Mouse (Mus musculus) right cerebral cortex, adult 18-20 months (tissue): ENCODE measurements around the gene Sdc4.

Source experiments
- DNase-seq: peaks from one replicate; pipeline ENCODE4 v3.0.0; 2022; ENCODE audit warnings: mixed read lengths

Sdc4 gene

GRCm38 (mm10) chr2:164448921-164449320 is 5.2 kb upstream of the Sdc4 start:
- no peak for DNase-seq

GRCm38 (mm10) chr2:164448140-164448539 is 4.5 kb upstream of the Sdc4 start:
- no peak for DNase-seq

DNA sequence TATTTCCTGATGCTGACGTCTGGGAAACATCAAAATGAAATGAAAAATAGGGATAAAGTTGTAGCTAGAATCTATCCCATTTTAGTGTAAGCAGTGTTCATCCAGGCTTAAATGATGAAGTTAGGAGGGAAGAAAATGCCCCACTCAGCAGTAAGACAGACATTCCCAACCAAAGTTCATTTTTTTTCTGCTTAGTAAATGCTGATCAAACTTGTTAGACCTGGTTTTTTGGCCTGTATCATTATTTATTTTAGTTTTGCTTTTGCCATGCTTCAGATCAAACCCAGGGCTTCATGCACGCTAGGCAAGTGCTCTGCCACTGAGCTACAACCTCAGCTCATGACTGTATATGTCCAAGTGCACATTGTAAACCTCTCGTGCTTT is 2.4 kb upstream of the Sdc4 start:
- DNase-seq: no peak

GRCm38 (mm10) chr2:164445399-164446085 is 1.9 kb upstream of the Sdc4 start:
- no peak for DNase-seq

- DNase-seq: no peak
These were observed 1.0 kb upstream of the Sdc4 start for GRCm38 (mm10) chr2:164444701-164445100.

GRCm38 (mm10) chr2:164443051-164443437 is 643 bp downstream of the Sdc4 start:
- peak; percentile 69 for DNase-seq

GRCm38 (mm10) chr2:164442315-164443050 is 1.2 kb downstream of the Sdc4 start:
- no peak for DNase-seq

- DNase-seq: no peak
These were observed 2.0 kb downstream of the Sdc4 start for GRCm38 (mm10) chr2:164441731-164442130.

DNA sequence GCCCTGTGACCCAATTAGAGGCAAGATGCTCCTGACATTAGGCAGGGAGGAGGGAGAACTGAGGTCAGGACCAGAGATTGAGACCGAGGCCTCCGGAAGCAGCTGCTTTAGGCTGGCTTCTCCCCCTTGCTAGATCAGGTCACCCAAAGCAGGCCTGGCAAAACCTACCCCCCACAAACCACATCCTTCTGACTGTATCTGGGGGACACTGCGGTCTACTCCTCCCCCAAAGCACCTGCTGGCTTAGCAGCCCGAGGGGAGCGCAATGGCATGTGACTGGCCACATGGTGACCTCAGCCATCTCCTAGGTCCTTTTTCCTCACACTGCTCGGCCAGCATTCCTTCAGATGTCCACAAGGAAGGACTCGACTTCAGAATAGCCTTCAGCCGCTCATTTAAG is 2.5 kb downstream of the Sdc4 start:
- no peak for DNase-seq

DNA sequence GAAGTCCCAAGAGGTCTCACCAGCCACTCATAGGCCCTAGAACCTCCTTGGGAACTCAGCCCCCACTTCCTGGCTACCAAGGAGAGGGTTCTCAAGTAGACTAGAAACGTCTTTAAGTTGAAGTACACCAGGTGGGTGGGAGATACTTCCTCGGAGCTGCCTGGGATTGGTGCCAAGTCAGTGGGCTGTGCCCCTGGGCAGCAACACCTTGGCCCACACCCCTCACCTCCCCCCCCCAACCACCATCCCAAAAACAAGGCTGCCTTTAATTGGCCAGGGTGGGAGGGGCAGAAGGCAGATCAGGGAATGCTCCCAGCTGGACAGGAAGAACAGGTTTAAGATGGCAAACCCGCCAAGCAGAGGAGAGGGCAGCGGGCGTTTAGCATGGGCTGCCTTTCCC is 3.4 kb downstream of the Sdc4 start:
- no peak for DNase-seq

GRCm38 (mm10) chr2:164439001-164439421 is 4.7 kb downstream of the Sdc4 start:
- peak; percentile 57 for DNase-seq

DNA sequence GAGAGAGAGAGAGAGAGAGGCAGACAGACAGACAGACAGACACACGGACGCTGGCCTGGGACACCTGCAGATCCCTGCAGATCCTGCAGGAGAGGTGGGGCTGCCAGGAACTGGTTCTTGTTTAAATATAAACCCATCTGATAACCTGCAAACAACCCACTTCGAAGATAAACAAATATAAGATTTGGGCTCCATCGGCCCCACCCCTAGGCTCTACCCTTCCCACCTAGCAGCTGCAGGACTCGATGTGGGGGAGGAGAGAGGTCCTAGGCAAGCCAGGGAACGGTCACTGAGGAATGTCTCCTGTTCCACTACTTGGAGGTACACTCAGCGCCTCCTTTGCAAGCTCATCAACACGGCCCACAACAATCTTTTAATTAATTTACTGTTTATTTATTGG is 5.4 kb downstream of the Sdc4 start:
- no peak for DNase-seq

DNA sequence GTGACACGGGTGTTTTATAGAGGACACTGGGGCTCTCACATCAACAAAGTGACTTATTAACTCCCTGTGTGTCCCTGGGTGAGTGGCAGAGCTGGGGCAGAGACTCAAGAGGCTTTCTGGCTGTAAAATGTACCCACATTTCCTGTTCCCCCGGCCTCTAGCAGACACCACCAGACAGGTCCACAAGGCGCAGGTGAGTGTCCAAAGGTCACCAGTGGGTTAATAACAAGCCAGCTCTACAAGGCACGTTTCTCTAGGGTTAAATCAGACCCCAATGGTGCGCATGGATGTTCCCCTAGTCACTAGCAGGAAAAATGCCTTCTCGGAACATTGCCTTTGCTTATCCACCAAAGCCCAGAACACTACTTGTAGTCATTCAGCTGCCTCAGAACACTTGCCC is 6.0 kb downstream of the Sdc4 start:
- DNase-seq: no peak

DNA sequence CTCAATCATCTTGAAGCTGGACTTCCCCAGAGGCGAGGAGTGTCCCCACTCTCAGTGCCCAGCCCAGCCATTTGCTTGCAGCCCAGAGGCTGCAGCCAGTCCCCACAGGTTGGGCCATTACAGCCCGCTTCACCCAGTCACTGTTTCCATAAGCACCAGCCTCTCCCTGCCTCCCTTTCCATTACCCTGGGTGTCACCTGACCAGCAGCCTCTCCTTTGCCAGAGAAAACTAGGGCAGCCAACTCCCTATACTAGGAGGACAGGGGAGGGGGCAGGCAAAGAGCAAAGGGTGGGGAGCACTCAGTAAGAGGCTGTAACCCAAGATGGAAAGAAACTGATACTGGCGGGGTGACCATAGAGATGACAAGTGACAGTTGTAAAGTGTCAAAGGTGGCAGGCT is 6.7 kb downstream of the Sdc4 start:
- no peak for DNase-seq

- peak; percentile 20 for DNase-seq
These were observed 7.3 kb downstream of the Sdc4 start for GRCm38 (mm10) chr2:164436215-164436913.

DNA sequence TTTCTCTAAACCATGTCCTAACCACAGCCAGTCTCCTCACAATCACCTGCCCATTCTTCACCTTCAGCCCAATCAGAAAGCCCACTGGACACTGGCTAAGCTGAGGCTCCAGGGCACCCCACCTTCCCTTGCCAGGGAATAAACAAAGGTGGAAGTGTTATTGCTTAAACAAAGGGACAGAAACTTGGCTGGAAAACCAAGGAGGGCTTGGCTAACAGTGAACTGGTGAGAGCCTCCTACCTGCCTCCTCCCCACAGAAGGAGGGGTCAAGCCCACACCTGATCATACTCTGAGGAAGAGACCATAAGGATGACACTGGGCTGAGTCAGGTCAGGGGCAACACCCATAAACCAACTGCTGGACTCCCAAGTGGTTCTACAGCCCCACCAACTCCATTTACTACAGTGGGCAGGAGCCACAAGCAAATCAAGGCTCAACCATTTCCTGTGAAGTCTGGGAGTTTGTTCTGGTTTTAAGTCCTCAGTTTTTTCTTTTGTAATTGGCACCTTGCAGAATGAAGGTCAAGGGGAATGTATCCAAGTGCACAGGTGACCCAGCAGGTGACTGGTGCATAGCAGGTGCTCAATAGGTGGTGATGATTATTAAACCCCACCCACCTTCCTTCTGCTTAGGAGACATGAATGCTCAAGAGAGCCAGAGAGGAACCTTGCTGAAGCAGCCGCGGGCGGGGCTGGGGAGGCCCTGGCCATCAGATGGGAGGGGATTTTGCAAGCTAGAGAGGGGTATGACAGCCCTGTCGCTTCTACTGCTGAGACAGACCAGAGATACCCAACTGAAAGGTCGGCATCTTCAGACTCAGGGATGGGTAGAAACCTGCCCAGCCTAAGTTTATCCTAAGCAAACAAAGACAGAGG is 8.2 kb downstream of the Sdc4 start:
- DNase-seq: no peak

DNA sequence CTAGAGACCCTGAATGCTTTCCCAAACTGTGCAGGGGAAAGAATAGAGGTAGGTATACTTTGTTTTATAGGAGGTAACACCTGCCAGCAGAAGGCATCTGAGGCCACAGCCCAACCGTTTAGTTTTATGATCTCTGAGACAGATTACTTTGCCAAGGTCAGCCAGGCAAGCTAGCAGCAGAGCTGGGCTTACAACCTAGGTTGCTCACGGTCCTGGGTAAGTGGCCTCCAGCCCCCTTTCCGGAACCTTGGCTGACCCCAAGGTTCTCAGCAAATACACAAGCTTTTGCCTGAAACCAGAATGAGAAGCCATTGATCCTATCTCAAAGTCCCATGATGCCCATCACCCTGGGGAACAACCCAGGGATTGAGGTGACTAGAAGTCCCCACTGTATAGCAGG is 9.0 kb downstream of the Sdc4 start:
- DNase-seq: no peak

GRCm38 (mm10) chr2:164433278-164433895 is 10.3 kb downstream of the Sdc4 start:
- DNase-seq: no peak

- DNase-seq: no peak
These were observed 11.0 kb downstream of the Sdc4 start for GRCm38 (mm10) chr2:164432541-164433191.

DNA sequence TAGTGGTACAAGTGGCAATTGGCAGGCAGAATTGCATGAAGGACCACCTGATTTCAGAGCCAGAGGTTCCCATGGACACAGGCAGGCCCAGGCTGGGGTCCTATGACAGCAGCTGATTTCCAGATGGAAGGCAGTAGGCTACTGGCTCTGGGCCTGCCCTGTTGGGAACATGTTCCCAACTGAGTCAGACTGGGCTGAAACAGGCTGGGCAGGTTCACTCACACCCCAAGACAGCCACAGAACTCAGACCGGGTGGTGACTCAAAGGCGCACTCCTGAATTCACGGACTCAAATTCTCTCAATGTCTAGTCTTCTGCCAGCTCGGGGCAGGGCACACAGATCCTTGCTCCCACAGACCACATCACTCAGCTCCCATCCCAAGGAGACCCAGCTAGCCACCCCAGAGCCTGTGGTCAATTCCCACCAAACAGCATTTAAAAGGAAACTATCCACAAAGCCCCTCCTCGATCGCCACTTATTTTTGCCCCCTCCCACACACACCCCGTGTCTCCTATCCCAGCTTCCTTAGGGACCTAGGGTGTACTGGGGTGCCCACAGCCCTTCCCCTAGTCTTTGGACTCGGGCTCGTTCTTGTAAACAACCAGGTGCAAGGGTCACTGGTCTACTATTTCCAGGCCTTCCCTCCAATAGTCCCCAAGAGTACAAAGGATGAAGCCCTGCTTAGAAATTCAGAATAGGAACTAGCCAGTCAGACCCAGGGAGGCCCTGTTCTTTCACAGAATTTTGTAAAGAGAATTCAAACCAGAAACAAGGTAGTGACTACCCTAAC is 11.8 kb downstream of the Sdc4 start:
- DNase-seq: no peak

GRCm38 (mm10) chr2:164430697-164431096 is 13.0 kb downstream of the Sdc4 start:
- DNase-seq: no peak
